Mouse (Mus musculus) kidney, embryonic 14.5 days (tissue): Measurements from ENCODE around the gene Dusp13. TPM values are rescaled to one million over a fixed set of nuclear protein-coding genes. Genes with fewer than 3 reads are reported as not detected.

Experiments used
- ATAC-seq: fragments of 200-750 bp; cut with Nextera tagmentation; 2 replicates; pipeline ENCODE4 v1.8.0; 2017; ENCODE audit warnings: moderate number of reproducible peaks, mild to moderate bottlenecking, moderate TSS enrichment, moderate library complexity; ENCODE audit not compliant: low FRiP score, low TSS enrichment
- H3K27ac ChIP-seq: fragments of 300-500 bp; sonication (generic); 2 replicates; pipeline ENCODE4 v1.5.1; 2014; ENCODE audit warnings: low read depth, mild to moderate bottlenecking, low read length, moderate library complexity, mixed read lengths
- H3K27me3 ChIP-seq: fragments of 300-500 bp; sonication (generic); 2 replicates; pipeline ENCODE4 v1.6.1; 2014; ENCODE audit warnings: mild to moderate bottlenecking, low read length; ENCODE audit not compliant: control insufficient read depth, insufficient read depth
- H3K36me3 ChIP-seq: fragments of 300-500 bp; sonication (generic); 2 replicates; pipeline ENCODE4 v1.6.1; 2014; ENCODE audit warnings: low read length, mixed read lengths; ENCODE audit not compliant: control insufficient read depth, insufficient read depth
- H3K4me1 ChIP-seq: fragments of 300-500 bp; sonication (generic); 2 replicates; pipeline ENCODE4 v1.6.1; 2014; ENCODE audit warnings: low read length, mixed read lengths; ENCODE audit not compliant: control insufficient read depth, insufficient read depth
- H3K4me2 ChIP-seq: fragments of 300-500 bp; sonication (generic); replicated peaks from 2 replicates; pipeline ENCODE4 v1.6.1; 2014; ENCODE audit warnings: low read depth, mild to moderate bottlenecking, low read length
- H3K4me3 ChIP-seq: fragments of 300-500 bp; sonication (generic); 2 replicates; pipeline ENCODE4 v1.5.1; 2014; ENCODE audit warnings: mild to moderate bottlenecking, low read length
- H3K9ac ChIP-seq: fragments of 300-500 bp; sonication (generic); 2 replicates; pipeline ENCODE4 v1.6.1; 2014; ENCODE audit warnings: low read depth, mild to moderate bottlenecking, low read length, moderate library complexity
- H3K9me3 ChIP-seq: fragments of 300-500 bp; sonication (generic); 2 replicates; pipeline ENCODE4 v1.6.1; 2016; ENCODE audit warnings: low read length; ENCODE audit not compliant: control insufficient read depth
- WGBS: fragments of 180-500 bp; shearing (Covaris S2); extraction: QIAGEN DNeasy Blood & Tissue Kit; methylation state at CpG from one replicate; pipeline ENCODE4 v1.1.7; 2014; 5-methylcytosine and 5-hydroxymethylcytosine counted together
- polyA plus RNA-seq: library from polyadenylated mRNA; unstranded; fragments of >200 nt; fragmentation: Nextera tagmentation; extraction: Ambion mirVana; gene quantifications from 2 replicates; pipeline ENCODE4 v1.2.1, GENCODE M21; 2014

The Dusp13 gene
- polyA plus RNA-seq, 1 experiment from 2014 or later: not detected

- H3K9ac ChIP-seq: no peak overlapping the region
- H3K27me3 ChIP-seq: no peaks in the 10 kb centered on the region
- H3K4me1 ChIP-seq: no peaks in the 10 kb centered on the region
- WGBS: 68% methylated on average over 2 of the region's 2 CpGs
- no peak overlapping the region for H3K4me3 ChIP-seq
- no peak overlapping the region for H3K4me2 ChIP-seq
- ATAC-seq: no peak
- H3K9me3 ChIP-seq: no peaks in the 10 kb centered on the region
- H3K27ac ChIP-seq: no peak overlapping the region
- peaks cover 12% of the 10 kb centered on the region; the same call in 1 of the 2 replicates for H3K36me3 ChIP-seq
Measured at GRCm38 (mm10) chr14:21773946-21774345, 23.0 kb upstream of the Dusp13 start.

- no peaks in the 10 kb centered on the region for H3K27me3 ChIP-seq
- no peak overlapping the region for H3K4me3 ChIP-seq
- no peak overlapping the region for H3K4me2 ChIP-seq
- no peaks in the 10 kb centered on the region for H3K4me1 ChIP-seq
- no peak for ATAC-seq
- H3K9me3 ChIP-seq: no peaks in the 10 kb centered on the region
- H3K9ac ChIP-seq: no peak overlapping the region
- WGBS: 76% methylated on average over 11 of the region's 11 CpGs
- H3K27ac ChIP-seq: no peak overlapping the region
- peaks cover 11% of the 10 kb centered on the region; the same call in 1 of the 2 replicates for H3K36me3 ChIP-seq
Measured at GRCm38 (mm10) chr14:21772506-21773281, 21.7 kb upstream of the Dusp13 start.

- Histone ChIP-seq H3K9ac (no peak overlapping the region), H3K4me1 (no peaks in the 10 kb centered on the region), H3K27ac (no peak overlapping the region), H3K36me3 (no peaks in the 10 kb centered on the region), H3K27me3 (no peaks in the 10 kb centered on the region), H3K4me3 (no peak overlapping the region), H3K9me3 (no peaks in the 10 kb centered on the region), H3K4me2 (no peak overlapping the region)
- WGBS: 84% methylated on average over 6 of the region's 6 CpGs
- ATAC-seq: no peak
Measured at GRCm38 (mm10) chr14:21766398-21766958, 15.5 kb upstream of the Dusp13 start.

GRCm38 (mm10) chr14:21765754-21766397, 14.9 kb upstream of the Dusp13 start:
- no peaks in the 10 kb centered on the region for H3K36me3 ChIP-seq
- no peak for ATAC-seq
- H3K9ac ChIP-seq: no peak overlapping the region
- WGBS: 86% methylated on average over 7 of the region's 7 CpGs
- H3K27ac ChIP-seq: no peak overlapping the region
- H3K4me3 ChIP-seq: no peak overlapping the region
- H3K4me1 ChIP-seq: no peaks in the 10 kb centered on the region
- no peak overlapping the region for H3K4me2 ChIP-seq
- H3K27me3 ChIP-seq: no peaks in the 10 kb centered on the region
- H3K9me3 ChIP-seq: no peaks in the 10 kb centered on the region

GRCm38 (mm10) chr14:21764646-21765045, 13.7 kb upstream of the Dusp13 start:
- no peak overlapping the region for H3K4me3 ChIP-seq
- H3K27ac ChIP-seq: no peak overlapping the region

GRCm38 (mm10) chr14:21763736-21764135, 12.8 kb upstream of the Dusp13 start:
- WGBS: 97% methylated on average over 3 of the region's 3 CpGs

More at GRCm38 (mm10) chr14:21764646-21765045, 13.7 kb upstream of the Dusp13 start:
- no peaks in the 10 kb centered on the region for H3K27me3 ChIP-seq
- H3K36me3 ChIP-seq: no peaks in the 10 kb centered on the region
- ATAC-seq: no peak
- WGBS: 88% methylated on average over 6 of the region's 6 CpGs
- H3K4me2 ChIP-seq: no peak overlapping the region
- H3K9me3 ChIP-seq: no peaks in the 10 kb centered on the region
- H3K4me1 ChIP-seq: no peaks in the 10 kb centered on the region
- no peak overlapping the region for H3K9ac ChIP-seq

GRCm38 (mm10) chr14:21761560-21761959, 10.6 kb upstream of the Dusp13 start:
- WGBS: 75% methylated on average over 9 of the region's 9 CpGs
- Histone ChIP-seq H3K4me2 (no peak overlapping the region), H3K4me3 (no peak overlapping the region), H3K9ac (no peak overlapping the region), H3K4me1 (no peaks in the 10 kb centered on the region), H3K27ac (no peak overlapping the region), H3K27me3 (no peaks in the 10 kb centered on the region), H3K36me3 (no peaks in the 10 kb centered on the region), H3K9me3 (no peaks in the 10 kb centered on the region)
- no peak for ATAC-seq

More at GRCm38 (mm10) chr14:21763736-21764135, 12.8 kb upstream of the Dusp13 start:
- no peak overlapping the region for H3K27ac ChIP-seq
- no peak overlapping the region for H3K4me2 ChIP-seq
- H3K36me3 ChIP-seq: no peaks in the 10 kb centered on the region
- ATAC-seq: no peak
- H3K9ac ChIP-seq: no peak overlapping the region
- H3K9me3 ChIP-seq: no peaks in the 10 kb centered on the region
- H3K4me1 ChIP-seq: no peaks in the 10 kb centered on the region
- no peaks in the 10 kb centered on the region for H3K27me3 ChIP-seq
- H3K4me3 ChIP-seq: no peak overlapping the region

GRCm38 (mm10) chr14:21753367-21753766, 2.4 kb upstream of the Dusp13 start:
- Histone ChIP-seq H3K27me3 (no peaks in the 10 kb centered on the region), H3K9ac (no peak overlapping the region), H3K4me1 (peaks cover 11% of the 10 kb centered on the region), H3K27ac (no peak overlapping the region), H3K4me3 (no peak overlapping the region), H3K9me3 (no peaks in the 10 kb centered on the region), H3K36me3 (no peaks in the 10 kb centered on the region), H3K4me2 (no peak overlapping the region)
- WGBS: 84% methylated on average over 4 of the region's 4 CpGs
- ATAC-seq: no peak

GRCm38 (mm10) chr14:21752411-21752810, 1.4 kb upstream of the Dusp13 start:
- WGBS: 93% methylated on average over 3 of the region's 3 CpGs

More at GRCm38 (mm10) chr14:21752411-21752810, 1.4 kb upstream of the Dusp13 start:
- Histone ChIP-seq H3K4me3 (no peak overlapping the region), H3K9ac (no peak overlapping the region), H3K27ac (no peak overlapping the region), H3K4me1 (peaks cover 11% of the 10 kb centered on the region), H3K4me2 (peak overlapping the region; percentile 78; the same call in 1 of the 2 replicates), H3K36me3 (no peaks in the 10 kb centered on the region), H3K9me3 (no peaks in the 10 kb centered on the region), H3K27me3 (no peaks in the 10 kb centered on the region)
- no peak for ATAC-seq
